Mouse (Mus musculus) CH12.LX (cell line): Measurements from ENCODE around the gene Olfr543. TPM values are rescaled to one million over a fixed set of nuclear protein-coding genes. Genes with fewer than 3 reads are reported as not detected.

Experiments
- DNase-seq: peaks from one replicate; pipeline ENCODE4 v3.0.0-alpha.2; 2013; ENCODE audit errors: extremely low read depth
- H3K27ac ChIP-seq: 2 replicates; pipeline ENCODE4 v1.5.1; 2012; ENCODE audit warnings: low read depth, mild to moderate bottlenecking, control low read depth, moderate library complexity; ENCODE audit not compliant: insufficient read depth
- H3K27me3 ChIP-seq: replicated peaks from 2 replicates; pipeline ENCODE3; 2012; ENCODE audit warnings: inconsistent platforms
- H3K36me3 ChIP-seq, 2 experiments: replicated peaks in 1 of 2; 2 replicates each; pipeline versions ENCODE3 to v1.6.1; 2012; ENCODE audit warnings: inconsistent platforms in 1 of 2, low read length in 1 of 2, mild to moderate bottlenecking in 1 of 2, mixed read lengths in 1 of 2, moderate library complexity in 1 of 2; ENCODE audit not compliant: control insufficient read depth in 1 of 2, insufficient read depth in 1 of 2
- H3K4me1 ChIP-seq, 2 experiments: 2 replicates each; pipeline ENCODE4 v1.6.1; 2012; ENCODE audit warnings: inconsistent platforms in 1 of 2, moderate library complexity in 1 of 2; ENCODE audit not compliant: insufficient read depth in 2 of 2, control insufficient read depth in 1 of 2
- H3K4me2 ChIP-seq: 2 replicates; pipeline ENCODE4 v1.6.1; 2012; ENCODE audit warnings: low read depth, mild to moderate bottlenecking, control low read depth; ENCODE audit not compliant: poor library complexity, insufficient read depth, severe bottlenecking
- H3K4me3 ChIP-seq, 3 experiments: fragments of 150-350 bp in 1 of 3; sonication (generic) in 1 of 3; replicated peaks in 1 of 3; 2 replicates each; pipeline versions ENCODE3 to v1.5.1; 2011 to 2012; ENCODE audit warnings: low read depth in 2 of 3, low read length in 2 of 3, mild to moderate bottlenecking in 2 of 3, moderate library complexity in 2 of 3, control low read depth in 1 of 3, improper control_type of control experiment in 1 of 3, inconsistent platforms in 1 of 3, mixed read lengths in 1 of 3; ENCODE audit not compliant: poor library complexity in 1 of 3
- H3K79me2 ChIP-seq: replicated peaks from 2 replicates; pipeline ENCODE4 v1.6.1; 2012; ENCODE audit warnings: mild to moderate bottlenecking, moderate library complexity; ENCODE audit not compliant: control insufficient read depth, poor library complexity, insufficient read depth, severe bottlenecking; ENCODE audit errors: extremely low read depth
- H3K9ac ChIP-seq: 2 replicates; pipeline ENCODE4 v1.6.1; 2012; ENCODE audit warnings: low read depth, mild to moderate bottlenecking, control low read depth, moderate library complexity; ENCODE audit not compliant: insufficient read depth
- H3K9me3 ChIP-seq: replicated peaks from 2 replicates; pipeline ENCODE3; 2012; ENCODE audit warnings: low read length, inconsistent platforms, mixed read lengths
- BHLHE40 ChIP-seq: IDR thresholded peaks from 2 replicates; pipeline ENCODE4 v1.6.1; 2011; ENCODE audit warnings: mild to moderate bottlenecking, low read depth, low read length, improper control_type of control experiment
- CTCF ChIP-seq, 2 experiments: IDR thresholded peaks in 1 of 2; conservative IDR thresholded peaks in 1 of 2; 2 replicates each; pipeline ENCODE4 v1.5.1; 2011 to 2012; ENCODE audit warnings: low read depth in 2 of 2, low read length in 2 of 2, improper control_type of control experiment in 1 of 2, inconsistent platforms in 1 of 2, mild to moderate bottlenecking in 1 of 2, moderate library complexity in 1 of 2
- ELF1 ChIP-seq: IDR thresholded peaks from 2 replicates; pipeline ENCODE4 v1.6.1; 2014; ENCODE audit warnings: low read depth, mild to moderate bottlenecking, inconsistent platforms, low read length, improper control_type of control experiment
- EP300 ChIP-seq: IDR thresholded peaks from 2 replicates; pipeline ENCODE4 v1.6.1; 2011; ENCODE audit warnings: low read length, improper control_type of control experiment
- ETS1 ChIP-seq: conservative IDR thresholded peaks from 2 replicates; pipeline ENCODE4 v1.6.1; 2012; ENCODE audit warnings: low read depth, mild to moderate bottlenecking, inconsistent platforms, low read length, improper control_type of control experiment, moderate library complexity
- GABPA ChIP-seq: IDR thresholded peaks from 2 replicates; pipeline ENCODE4 v1.6.1; 2012; ENCODE audit warnings: low read depth, low read length, improper control_type of control experiment, inconsistent platforms; ENCODE audit not compliant: insufficient replicate concordance
- JUN ChIP-seq: IDR thresholded peaks from 2 replicates; pipeline ENCODE4 v1.6.1; 2011; ENCODE audit warnings: low read depth, mild to moderate bottlenecking, low read length, improper control_type of control experiment, moderate library complexity; ENCODE audit not compliant: insufficient read depth
- JUND ChIP-seq: conservative IDR thresholded peaks from 2 replicates; pipeline ENCODE4 v1.6.1; 2011; ENCODE audit warnings: low read depth, low read length, improper control_type of control experiment
- KAT2A ChIP-seq: IDR thresholded peaks from 2 replicates; pipeline ENCODE4 v1.6.1; 2012; ENCODE audit warnings: low read length, improper control_type of control experiment, inconsistent platforms; ENCODE audit not compliant: insufficient replicate concordance
- MAZ ChIP-seq: IDR thresholded peaks from 2 replicates; pipeline ENCODE4 v1.6.1; 2012; ENCODE audit warnings: low read depth, mild to moderate bottlenecking, inconsistent platforms, low read length, improper control_type of control experiment, moderate library complexity
- MEF2A ChIP-seq: IDR thresholded peaks from 2 replicates; pipeline ENCODE4 v1.6.1; 2014; ENCODE audit warnings: low read depth, mild to moderate bottlenecking, inconsistent platforms, low read length, improper control_type of control experiment, borderline replicate concordance
- MXI1 ChIP-seq: IDR thresholded peaks from 2 replicates; pipeline ENCODE4 v1.6.1; 2011; ENCODE audit warnings: mild to moderate bottlenecking, low read depth, low read length, improper control_type of control experiment
- POLR2A ChIP-seq: IDR thresholded peaks from 2 replicates; pipeline ENCODE4 v1.6.1; 2011; ENCODE audit warnings: low read depth, mild to moderate bottlenecking, improper control_type of control experiment, low read length
- POLR2AphosphoS2 ChIP-seq: IDR thresholded peaks from 2 replicates; pipeline ENCODE4 v1.6.1; 2011; ENCODE audit warnings: low read depth, low read length, improper control_type of control experiment
- SIN3A ChIP-seq: IDR thresholded peaks from 2 replicates; pipeline ENCODE4 v1.6.1; 2012; ENCODE audit warnings: low read length, improper control_type of control experiment, inconsistent platforms
- TCF12 ChIP-seq: IDR thresholded peaks from 2 replicates; pipeline ENCODE4 v1.6.1; 2014; ENCODE audit warnings: low read depth, mild to moderate bottlenecking, inconsistent platforms, low read length, improper control_type of control experiment
- UBTF ChIP-seq: IDR thresholded peaks from 2 replicates; pipeline ENCODE4 v1.6.1; 2012; ENCODE audit warnings: low read depth, mild to moderate bottlenecking, inconsistent platforms, low read length, improper control_type of control experiment, moderate library complexity
- USF1 ChIP-seq: IDR thresholded peaks from 2 replicates; pipeline ENCODE4 v1.6.1; 2014; ENCODE audit warnings: low read depth, mild to moderate bottlenecking, inconsistent platforms, low read length, improper control_type of control experiment
- USF2 ChIP-seq: conservative IDR thresholded peaks from 2 replicates; pipeline ENCODE4 v1.6.1; 2011; ENCODE audit warnings: low read depth, low read length, improper control_type of control experiment
- ZKSCAN1 ChIP-seq: IDR thresholded peaks from 2 replicates; pipeline ENCODE4 v1.6.1; 2012; ENCODE audit warnings: low read depth, inconsistent platforms, low read length, improper control_type of control experiment, borderline replicate concordance
- ZNF384 ChIP-seq: IDR thresholded peaks from 2 replicates; pipeline ENCODE4 v1.6.1; 2012; ENCODE audit warnings: low read depth, low read length, improper control_type of control experiment, inconsistent platforms
- dilution Hi-C: fragments of 300-500 bp; cut with MboI; formaldehyde crosslinking; loops from 2 replicates; pipeline ENCODE4 v1.14.3; 2020; ENCODE audit warnings: low sequenced_read_pairs; ENCODE audit not compliant: extremely low pct_unique_long_range_greater_than_20kb, extremely low pct_ligation_motif_present
- in situ Hi-C: fragments of 300-500 bp; cut with MboI; formaldehyde crosslinking; loops from 3 replicates; pipeline ENCODE4 v1.14.3; 2019; ENCODE audit warnings: low sequenced_read_pairs, low pct_ligation_motif_present, low pct_unique_long_range_greater_than_20kb, mixed read lengths
- polyA plus RNA-seq: library from polyadenylated mRNA; unstranded; fragments of >175 nt; gene quantifications from 2 replicates; pipeline ENCODE4 v1.2.1, GENCODE M21; 2012; ENCODE audit warnings: low read depth; ENCODE audit not compliant: insufficient read length
- total RNA-seq, 2 experiments: library from RNA; depleted of rRNA; stranded (reverse); fragments of 300-350 nt in 1 of 2; fragments of >200 nt in 1 of 2; gene quantifications; 2 replicates each; pipeline ENCODE4 v1.2.3; 2012 to 2014

The Olfr543 gene
- total and polyA plus RNA-seq, 3 experiments, result 1.1 TPM; not detected in 2

DNA sequence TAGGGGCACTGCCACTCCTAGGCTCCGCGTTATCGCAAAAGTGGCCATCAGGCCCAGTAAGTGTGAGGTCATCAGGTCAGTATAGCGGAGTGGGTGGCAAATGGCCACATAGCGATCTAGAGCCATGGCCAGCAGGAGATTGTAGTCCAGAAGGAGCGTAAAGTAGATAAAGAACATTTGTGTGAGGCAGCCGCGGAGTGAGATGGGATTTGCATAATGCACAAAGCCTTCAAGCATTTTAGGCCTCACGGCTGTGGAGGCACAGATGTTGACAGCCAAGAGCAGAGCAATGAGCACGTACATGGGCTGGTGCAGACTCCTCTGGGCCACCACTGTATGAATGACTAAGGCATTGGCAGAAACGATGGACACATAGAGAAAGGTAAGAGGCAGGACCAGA is 4.1 kb downstream of the Olfr543 start:
- in situ Hi-C loops, result no loop called here
- H3K36me3 ChIP-seq, result peaks cover 0 to 40% of the 10 kb centered on the region in 2 experiments
- H3K4me3 ChIP-seq, result no peak overlapping the region
- H3K4me1 ChIP-seq, result 0 out of 4 replicates have a peak, but pooled peaks cover 0 to 3% of the 10 kb centered on the region in 2 experiments
- H3K79me2 ChIP-seq, result no peaks in the 10 kb centered on the region
- no peak overlapping the region for H3K4me2 ChIP-seq
- dilution Hi-C loops, result no loop called here
- DNase-seq, result no peak
- no peak overlapping the region for H3K9ac ChIP-seq
- H3K27me3 ChIP-seq, result no peaks in the 10 kb centered on the region
- H3K27ac ChIP-seq, result no peak overlapping the region
- H3K9me3 ChIP-seq, result no peaks in the 10 kb centered on the region
- TF ChIP-seq CTCF (conservative IDR thresholded peaks at IDR 0.05 in 1 of 2, IDR thresholded peaks at IDR 0.05 in 1 of 2; ENCODE audit: low read depth in 2 of 2, low read length in 2 of 2) (0 out of 4 replicates have a peak, but pooled peaks of 1 of the 2 experiments have one; percentile 5), ZNF384 (no peak)

DNA sequence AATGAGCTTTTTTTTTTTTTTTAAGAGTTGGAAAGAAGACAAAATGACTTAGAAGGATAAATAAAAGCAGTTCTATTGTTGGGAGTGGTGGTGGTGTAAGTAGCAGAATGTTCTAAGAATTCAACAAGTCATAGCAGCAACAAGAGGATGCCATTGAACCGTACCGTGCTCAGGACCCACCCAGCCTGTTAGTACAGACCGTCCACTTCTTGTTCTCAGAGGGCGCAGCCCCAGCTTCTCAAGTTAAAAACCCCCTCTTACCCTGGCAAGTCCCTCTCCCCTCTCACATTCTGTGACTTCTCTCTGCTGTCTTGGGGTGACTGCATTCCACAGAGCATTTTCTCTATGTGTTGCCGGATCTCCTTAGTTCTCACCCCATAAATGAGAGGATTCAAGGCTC is 4.9 kb downstream of the Olfr543 start:
- Histone ChIP-seq H3K36me3 (peaks cover 0 to 41% of the 10 kb centered on the region in 2 experiments), H3K27me3 (no peaks in the 10 kb centered on the region), H3K79me2 (no peaks in the 10 kb centered on the region), H3K4me2 (no peak overlapping the region), H3K27ac (no peak overlapping the region), H3K9ac (no peak overlapping the region), H3K9me3 (no peaks in the 10 kb centered on the region), H3K4me3 (no peak overlapping the region), H3K4me1 (0 out of 4 replicates have a peak, but pooled peaks cover 0 to 3% of the 10 kb centered on the region in 2 experiments)
- in situ Hi-C loops (no loop called here), dilution Hi-C loops (no loop called here)
- DNase-seq, result no peak
- no peak for TF ChIP-seq POLR2A
- TF ChIP-seq TCF12, result no peak
- no peak for TF ChIP-seq CTCF (conservative IDR thresholded peaks at IDR 0.05 in 1 of 2, IDR thresholded peaks at IDR 0.05 in 1 of 2; ENCODE audit: low read depth in 2 of 2, low read length in 2 of 2)
- TF ChIP-seq KAT2A, result no peak
- TF ChIP-seq MXI1, result no peak
- TF ChIP-seq BHLHE40, result no peak
- TF ChIP-seq ZKSCAN1, result no peak
- no peak for TF ChIP-seq MAZ
- no peak for TF ChIP-seq SIN3A
- no peak for TF ChIP-seq USF2
- no peak for TF ChIP-seq ZNF384
- TF ChIP-seq ETS1, result no peak
- TF ChIP-seq GABPA, result no peak
- TF ChIP-seq, all 38 proteins: peak for 0

DNA sequence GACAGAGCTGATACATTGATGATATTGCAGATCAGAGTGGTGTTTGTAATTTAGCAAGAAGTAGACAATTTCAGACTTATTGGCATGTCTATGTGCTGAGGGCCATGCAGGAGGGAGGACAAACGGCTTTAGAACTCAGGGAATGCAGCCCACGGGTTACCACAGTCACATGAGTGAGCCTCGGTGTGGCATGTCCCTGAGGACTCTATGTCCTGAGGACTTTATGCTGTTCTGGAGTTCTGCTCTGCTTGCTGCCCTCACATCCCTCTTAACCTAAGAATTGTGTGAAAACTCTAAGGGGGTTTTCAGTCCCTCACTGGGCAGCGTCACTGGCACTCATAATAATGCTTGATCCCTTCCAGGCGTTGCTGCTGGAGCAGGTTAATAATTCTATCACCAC is 8.8 kb downstream of the Olfr543 start:
- Histone ChIP-seq H3K4me2 (no peak overlapping the region), H3K27ac (no peak overlapping the region), H3K79me2 (no peaks in the 10 kb centered on the region), H3K9ac (no peak overlapping the region), H3K36me3 (peaks cover 13 to 66% of the 10 kb centered on the region in 2 experiments), H3K9me3 (no peaks in the 10 kb centered on the region), H3K4me1 (no peaks in the 10 kb centered on the region), H3K27me3 (no peaks in the 10 kb centered on the region), H3K4me3 (no peak overlapping the region)
- dilution Hi-C loops (no loop called here), in situ Hi-C loops (no loop called here)
- DNase-seq, result no peak
- TF ChIP-seq EP300 (no peak), ZKSCAN1 (no peak), ZNF384 (no peak), SIN3A (no peak), MEF2A (no peak), ETS1 (no peak), KAT2A (no peak), JUN (no peak), POLR2AphosphoS2 (no peak), USF1 (no peak), ELF1 (no peak), UBTF (no peak), GABPA (no peak), JUND (no peak)
